Mouse (Mus musculus): ENCODE data around the gene Olfr572.
A peak's percentile ranks its signal among the peaks of the same experiment; 100 is the strongest.

Olfr572 gene

GRCm38 (mm10) chr7:102924109-102924508 lies at the start of gene Olfr572:
Gene Olfr572, plus strand, starts transcription at chr7:102924409.
- no peak for DNase-seq

- no peak for DNase-seq
Observed at GRCm38 (mm10) chr7:102876822-102877221, 47.4 kb upstream of the Olfr572 start, which contains the start of gene Olfr568. Gene Olfr568, plus strand, starts transcription at chr7:102877122.

- DNase-seq: no peak
Observed at GRCm38 (mm10) chr7:102890782-102891181, 33.4 kb upstream of the Olfr572 start, which contains the start of gene Olfr569. Gene Olfr569, minus strand, starts transcription at chr7:102890882.

GRCm38 (mm10) chr7:102915261-102915660 lies 8.9 kb upstream of the Olfr572 start:
- no peak for DNase-seq

DNA sequence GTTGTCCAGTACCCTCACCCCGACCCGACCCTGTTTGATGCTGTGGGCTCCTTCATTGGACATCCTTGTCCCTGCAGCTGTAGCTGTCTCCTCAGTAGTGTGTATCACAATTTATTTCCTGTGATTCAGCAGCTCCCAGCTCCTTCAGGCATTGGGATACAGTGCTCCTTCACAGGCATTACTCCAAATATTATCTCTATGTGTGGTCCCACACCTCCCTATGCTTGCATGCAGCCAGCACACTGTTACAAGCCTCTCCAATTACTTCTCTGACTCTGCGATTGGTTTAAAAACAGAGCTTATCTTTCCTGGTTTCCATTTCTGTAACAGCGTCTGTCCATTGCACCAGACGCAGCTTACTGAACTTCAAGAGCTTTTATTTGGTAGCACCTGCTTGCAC lies 7.8 kb upstream of the Olfr572 start:
- no peak for DNase-seq

- DNase-seq: no peak
Observed at GRCm38 (mm10) chr7:102917032-102917875, 7.0 kb upstream of the Olfr572 start, which contains the start of gene Olfr571. Gene Olfr571, minus strand, starts transcription at chr7:102917536.

- DNase-seq: peak; percentile 67 to 69
Observed at GRCm38 (mm10) chr7:102919632-102920031, 4.6 kb upstream of the Olfr572 start.

GRCm38 (mm10) chr7:102927105-102927504 lies 2.9 kb downstream of the Olfr572 start:
- no peak for DNase-seq

GRCm38 (mm10) chr7:102942475-102942874 lies 18.3 kb downstream of the Olfr572 start, which contains the start of gene Olfr573-ps1:
Gene Olfr573-ps1, minus strand, starts transcription at chr7:102942575.
- no peak for DNase-seq

GRCm38 (mm10) chr7:102943417-102943816 lies 19.2 kb downstream of the Olfr572 start:
- DNase-seq: no peak

DNA sequence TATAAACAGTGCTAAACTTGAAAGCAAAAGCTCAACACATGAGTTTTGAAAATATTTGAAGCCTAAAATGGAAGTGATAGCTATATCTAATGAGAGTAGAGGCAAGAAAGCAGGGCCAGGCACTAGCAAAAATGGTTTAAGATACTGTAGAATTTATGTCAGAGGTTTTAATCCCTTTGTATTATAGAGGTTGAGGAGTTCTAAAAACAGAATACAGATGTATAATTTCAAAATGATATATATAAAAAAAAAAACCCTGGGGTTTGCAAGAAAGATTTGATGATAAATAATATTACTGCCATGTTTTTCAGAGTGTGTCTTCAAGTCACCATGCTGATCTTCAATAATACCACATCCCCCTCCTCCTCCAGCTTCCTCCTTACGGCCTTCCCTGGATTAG lies 24.0 kb downstream of the Olfr572 start, which contains the start of gene Olfr574:
Gene Olfr574, plus strand, starts transcription at position 301 of the 400 bp plus-strand sequence.
- DNase-seq: no peak

DNA sequence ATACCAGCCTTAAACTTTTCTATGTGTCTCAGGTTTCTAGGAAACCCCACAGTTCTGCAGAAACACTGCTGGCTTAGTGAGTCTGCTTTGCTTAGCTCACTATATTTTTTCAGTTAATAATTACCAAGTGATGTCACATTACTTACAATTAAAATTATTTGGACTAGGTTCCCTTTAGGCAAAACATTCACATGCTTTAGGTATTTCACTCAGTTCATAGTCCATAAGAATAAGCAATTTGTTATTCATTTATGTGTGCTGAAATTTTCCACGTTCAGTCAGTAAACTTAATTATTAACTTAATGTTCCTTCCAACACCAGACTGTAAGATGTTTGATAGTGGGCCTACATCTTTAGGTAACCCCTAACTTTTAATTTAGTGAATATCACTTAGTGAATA lies 26.5 kb downstream of the Olfr572 start:
- DNase-seq: no peak

DNA sequence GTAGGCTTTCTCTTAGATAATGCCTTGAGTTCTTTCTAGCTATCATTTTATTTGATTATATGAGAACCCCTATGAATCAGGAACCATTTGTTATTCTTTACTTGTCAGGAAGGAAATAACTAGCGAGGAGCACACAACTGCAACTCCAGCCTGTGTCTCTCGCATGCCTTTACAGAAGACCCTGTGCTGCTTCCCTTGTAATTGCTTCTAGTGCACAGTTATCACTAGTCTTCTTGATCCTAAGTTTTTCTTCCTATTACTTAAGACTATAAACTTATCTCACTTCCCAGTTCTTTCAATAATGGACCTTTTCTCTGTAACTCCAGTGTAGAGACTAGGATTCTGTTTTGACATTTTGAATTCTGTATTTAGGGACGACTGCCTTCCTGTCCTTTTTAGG lies 33.9 kb downstream of the Olfr572 start:
- DNase-seq: no peak

GRCm38 (mm10) chr7:102958593-102958992 lies 34.4 kb downstream of the Olfr572 start, which contains the start of gene Olfr575:
Gene Olfr575, minus strand, starts transcription at chr7:102958775.
- no peak for DNase-seq

DNA sequence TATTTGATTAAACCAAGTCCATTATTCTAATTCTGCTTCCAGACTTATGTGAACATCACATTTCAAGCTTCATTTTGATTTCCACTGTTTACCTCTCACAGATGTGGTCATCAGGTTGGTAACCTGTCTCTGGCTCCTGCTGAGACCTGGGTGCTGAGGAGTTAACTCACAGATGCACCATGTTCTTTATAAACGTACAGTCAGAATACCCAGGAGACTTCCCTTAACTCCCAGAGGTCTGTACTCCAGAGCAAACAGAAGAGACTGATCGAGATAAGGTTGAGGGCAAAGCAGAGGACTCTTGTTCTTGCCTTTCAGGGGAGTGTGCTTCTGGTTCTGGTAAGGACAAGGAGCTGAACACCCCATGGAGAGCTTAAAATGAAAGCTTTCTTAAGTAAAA lies 38.2 kb downstream of the Olfr572 start, which contains the start of gene Olfr576:
Gene Olfr576, plus strand, starts transcription at position 301 of the 400 bp plus-strand sequence.
- no peak for DNase-seq

DNA sequence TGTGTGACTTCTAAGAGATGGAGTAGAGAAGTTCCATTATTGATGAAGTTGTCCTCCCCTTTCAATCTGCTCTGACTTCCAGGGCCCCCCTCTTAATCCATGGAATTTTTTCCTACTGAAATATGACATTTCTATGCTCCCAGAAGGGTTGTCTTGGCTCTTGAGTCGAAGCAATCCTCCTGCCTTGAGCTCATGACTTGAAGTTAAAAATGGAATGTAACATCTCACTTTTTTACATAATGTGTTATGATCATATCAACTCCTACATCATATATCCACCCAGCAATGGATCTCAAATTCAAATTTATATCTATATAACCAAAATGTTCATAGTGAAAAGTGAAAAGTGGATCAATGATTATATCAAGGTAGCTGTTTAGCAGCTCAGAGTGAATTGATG lies 50.2 kb downstream of the Olfr572 start:
- DNase-seq: no peak

- no peak for DNase-seq
Observed at GRCm38 (mm10) chr7:102975843-102976242, 51.6 kb downstream of the Olfr572 start, which contains the start of gene Olfr577. Gene Olfr577, minus strand, starts transcription at chr7:102975943.

Data from cerebellum, postnatal 14 days (tissue).